Mouse (Mus musculus) duodenum, adult 2 months (tissue): ENCODE data around the gene Serpinf1. TPM values are rescaled to one million over a fixed set of nuclear protein-coding genes. Genes with fewer than 3 reads are reported as not detected.

ENCODE experiments used
- polyA plus RNA-seq: library from polyadenylated mRNA; depleted of rRNA; stranded (reverse); fragments of >200 nt; gene quantifications from 2 replicates; pipeline ENCODE4 v1.2.3, GENCODE M21; 2012; ENCODE audit warnings: low replicate concordance; rRNA removed

The Serpinf1 gene
- polyA plus RNA-seq, result 9.8 and 10.9 TPM in 2 replicates

GRCm38 (mm10) chr11:75422013-75422792, at the start of gene Serpinf1:
TSS of gene Serpinf1 (minus strand) at chr11:75422701.

GRCm38 (mm10) chr11:75460844-75461742, 38.6 kb upstream of the Serpinf1 start, which contains the start of gene Tlcd2:
TSS of gene Tlcd2 (plus strand) at chr11:75461715.

DNA sequence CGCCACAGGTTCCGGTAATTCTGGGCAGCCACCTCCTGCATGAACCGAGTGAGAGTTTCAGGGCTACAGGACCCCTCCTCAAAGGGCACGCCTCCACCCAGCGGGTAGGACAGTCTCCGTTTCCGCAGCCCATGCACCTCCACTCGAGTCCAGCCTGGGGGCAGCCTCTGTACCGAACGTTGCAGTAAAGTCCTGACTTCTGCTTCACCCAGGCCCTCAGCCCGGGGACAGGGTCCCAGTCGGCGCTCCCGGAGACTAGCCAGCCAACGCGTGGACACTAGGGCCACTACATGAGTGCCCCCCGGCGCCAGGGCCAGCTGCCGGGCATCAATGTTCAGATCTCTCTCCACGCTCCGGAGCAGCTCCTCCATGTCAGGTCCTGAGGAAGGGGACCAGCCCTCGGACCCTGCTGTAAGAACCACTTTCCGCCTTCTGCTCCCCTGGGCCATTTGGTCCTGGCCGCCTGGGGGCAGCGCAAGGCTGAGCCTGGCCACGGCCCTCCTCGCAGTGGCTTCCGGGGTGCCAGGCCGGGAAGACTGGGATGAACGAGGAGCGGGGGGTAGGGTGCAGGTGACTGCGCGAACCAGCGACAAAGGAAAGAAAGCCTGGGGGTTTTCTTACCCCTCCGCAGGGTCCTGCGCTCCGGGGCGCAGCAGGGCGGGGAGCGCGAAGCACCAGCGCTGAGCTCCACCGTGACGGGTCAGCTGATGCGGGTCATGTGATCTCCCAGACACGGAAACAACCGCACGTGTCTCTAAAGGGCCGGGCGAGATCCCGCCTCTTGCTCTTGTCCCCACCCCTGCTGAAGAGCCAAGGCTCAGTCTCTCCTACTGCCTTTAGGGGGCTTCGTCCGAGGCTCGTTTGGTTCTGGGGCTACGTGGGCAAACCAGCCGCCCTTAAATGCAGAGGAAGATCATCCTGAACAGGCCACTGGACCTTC, 31.8 kb upstream of the Serpinf1 start, which contains the start of gene Wdr81:
Gene Wdr81, minus strand, starts transcription at position 727 of the 940 bp plus-strand sequence.

DNA sequence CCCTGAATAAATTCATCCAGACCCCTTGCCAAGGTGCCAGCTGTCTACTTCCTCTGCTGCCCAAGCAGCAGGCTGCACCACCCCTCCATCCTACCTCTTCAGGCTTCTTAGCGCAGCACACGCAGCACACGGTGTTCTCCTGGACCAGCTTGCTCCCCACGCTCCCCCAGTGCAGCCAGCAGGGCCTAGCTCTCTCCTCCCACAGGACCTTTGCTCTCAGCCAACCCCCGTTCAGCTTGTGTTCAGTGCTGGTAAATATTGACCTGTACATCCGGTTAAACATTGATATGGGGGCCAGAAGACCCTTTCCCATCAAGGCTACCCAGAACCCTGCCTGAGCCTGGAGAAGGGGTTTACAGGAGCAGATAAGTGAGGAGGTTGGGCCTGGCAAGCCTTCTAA, 16.9 kb upstream of the Serpinf1 start, which contains the start of gene Serpinf2:
Gene Serpinf2, minus strand, starts transcription at position 229 of the 400 bp plus-strand sequence.

Other genes with a start within 250 kb of the Serpinf1 start
- 15.3 and 25.9 TPM in 2 replicates for gene Ovca2, start 243.9 kb downstream of the Serpinf1 start, polyA plus RNA-seq
- 16.1 and 25.3 TPM in 2 replicates for gene Dph1, start 231.5 kb downstream of the Serpinf1 start, polyA plus RNA-seq
- 9.8 and 16.2 TPM in 2 replicates for gene Rtn4rl1, start 228.9 kb downstream of the Serpinf1 start, polyA plus RNA-seq
- 7.4 and 8.7 TPM in 2 replicates for gene Rpa1, start 74.4 kb downstream of the Serpinf1 start, polyA plus RNA-seq
- gene Smyd4, start 74.3 kb downstream of the Serpinf1 start, polyA plus RNA-seq, result 0.58 and 2.1 TPM in 2 replicates
- gene Serpinf2, start 16.9 kb upstream of the Serpinf1 start, polyA plus RNA-seq, result 3.2 and 3.3 TPM in 2 replicates
- gene Wdr81, start 32.0 kb upstream of the Serpinf1 start, polyA plus RNA-seq, result 13.6 and 13.8 TPM in 2 replicates
- gene Tlcd2, start 39.0 kb upstream of the Serpinf1 start, polyA plus RNA-seq, result 38.3 and 89.6 TPM in 2 replicates
- 21.5 and 27.7 TPM in 2 replicates for gene Prpf8, start 64.1 kb upstream of the Serpinf1 start, polyA plus RNA-seq
- gene Rilp, start 87.4 kb upstream of the Serpinf1 start, polyA plus RNA-seq, result 11.0 and 15.7 TPM in 2 replicates
- 9.0 and 11.0 TPM in 2 replicates for gene Scarf1, start 90.8 kb upstream of the Serpinf1 start, polyA plus RNA-seq
- gene Slc43a2, start 109.0 kb upstream of the Serpinf1 start, polyA plus RNA-seq, result 163 and 552 TPM in 2 replicates
- gene Pitpna, start 165.4 kb upstream of the Serpinf1 start, polyA plus RNA-seq, result 143 and 194 TPM in 2 replicates
- 18.2 and 22.7 TPM in 2 replicates for gene Inpp5k, start 208.3 kb upstream of the Serpinf1 start, polyA plus RNA-seq
- 16.5 and 24.2 TPM in 2 replicates for gene Myo1c, start 227.8 kb upstream of the Serpinf1 start, polyA plus RNA-seq